Mouse (Mus musculus): ENCODE measurements around the gene Cts3. TPM values are rescaled to one million over a fixed set of nuclear protein-coding genes. Genes with fewer than 3 reads are reported as not detected.
"Not testable (repeated sequence)": the region's sequence is repeated elsewhere in the genome, so short reads cannot be mapped to it uniquely, and the experiment has no call there.

Gene Cts3
- polyA plus RNA-seq (2012; rRNA removed), result not detected in 2 replicates

GRCm38 (mm10) chr13:61570027-61570426, at the start of gene Cts3:
Cts3 (minus strand) TSS chr13:61570127.
- Histone ChIP-seq H3K27me3 (ENCODE audit: control insufficient read depth, insufficient read depth, low read length) (no peaks in the 10 kb centered on the region), H3K4me3 (ENCODE audit: control insufficient read depth, insufficient read depth, low read length) (no peak within 1 kb of the TSS), H3K36me3 (ENCODE audit: control insufficient read depth, insufficient read depth, low read length) (no peaks in the 10 kb centered on the region), H3K4me1 (replicated peaks; ENCODE audit: control insufficient read depth, insufficient read depth, low read length) (no peaks in the 10 kb centered on the region), H3K27ac (ENCODE audit: control insufficient read depth, insufficient read depth, low read length) (no peak within 1 kb of the TSS)
- no peak for DNase-seq
- TF ChIP-seq CTCF (IDR thresholded peaks at IDR 0.05; ENCODE audit: borderline replicate concordance, control insufficient read depth, extremely low read depth, insufficient read depth, low read length, poor library complexity) (no peak), POLR2A (IDR thresholded peaks at IDR 0.05; ENCODE audit: control insufficient read depth, extremely low read depth, insufficient read depth, low read length, poor library complexity) (no peak)

GRCm38 (mm10) chr13:61568074-61568473, 1.9 kb downstream of the Cts3 start, which contains the start of gene Gm49352:
Gm49352 (minus strand) TSS chr13:61568174.
- not testable (repeated sequence) for DNase-seq; H3K36me3 ChIP-seq (ENCODE audit: control insufficient read depth, insufficient read depth, low read length); H3K4me3 ChIP-seq (ENCODE audit: control insufficient read depth, insufficient read depth, low read length); H3K4me1 ChIP-seq (replicated peaks; ENCODE audit: control insufficient read depth, insufficient read depth, low read length); H3K27ac ChIP-seq (ENCODE audit: control insufficient read depth, insufficient read depth, low read length); H3K27me3 ChIP-seq (ENCODE audit: control insufficient read depth, insufficient read depth, low read length)
- WGBS, result 19% methylated on average over 1 of the region's 1 CpGs

GRCm38 (mm10) chr13:61541631-61542030, 28.3 kb downstream of the Cts3 start, which contains the start of gene Ctsm:
Ctsm (minus strand) TSS chr13:61541839.
- no peak for DNase-seq
- no peak within 1 kb of the TSS for H3K27ac ChIP-seq (ENCODE audit: control insufficient read depth, insufficient read depth, low read length)
- TF ChIP-seq POLR2A (IDR thresholded peaks at IDR 0.05; ENCODE audit: control insufficient read depth, extremely low read depth, insufficient read depth, low read length, poor library complexity) (no peak), CTCF (IDR thresholded peaks at IDR 0.05; ENCODE audit: borderline replicate concordance, control insufficient read depth, extremely low read depth, insufficient read depth, low read length, poor library complexity) (no peak)
- no peaks in the 10 kb centered on the region for H3K27me3 ChIP-seq (ENCODE audit: control insufficient read depth, insufficient read depth, low read length)
- 70% methylated on average over 4 of the region's 4 CpGs for WGBS
- H3K4me3 ChIP-seq (ENCODE audit: control insufficient read depth, insufficient read depth, low read length), result no peak within 1 kb of the TSS
- H3K4me1 ChIP-seq (replicated peaks; ENCODE audit: control insufficient read depth, insufficient read depth, low read length), result no peaks in the 10 kb centered on the region
- H3K36me3 ChIP-seq (ENCODE audit: control insufficient read depth, insufficient read depth, low read length), result no peaks in the 10 kb centered on the region

Other genes with a start within 250 kb of the Cts3 start
- gene Cts7, start 211.9 kb downstream of the Cts3 start, polyA plus RNA-seq (2012; rRNA removed), result not detected in 2 replicates
- not detected in 2 replicates for gene Ctsm, start 28.3 kb downstream of the Cts3 start, polyA plus RNA-seq (2012; rRNA removed)
- not detected in 2 replicates for gene Gm49352, start 2.0 kb downstream of the Cts3 start, polyA plus RNA-seq (2012; rRNA removed)

Measured in thymus, adult 2 months (tissue).